8 mouse cellular contexts compared by ENCODE assay signal in the genomic region with DNA sequence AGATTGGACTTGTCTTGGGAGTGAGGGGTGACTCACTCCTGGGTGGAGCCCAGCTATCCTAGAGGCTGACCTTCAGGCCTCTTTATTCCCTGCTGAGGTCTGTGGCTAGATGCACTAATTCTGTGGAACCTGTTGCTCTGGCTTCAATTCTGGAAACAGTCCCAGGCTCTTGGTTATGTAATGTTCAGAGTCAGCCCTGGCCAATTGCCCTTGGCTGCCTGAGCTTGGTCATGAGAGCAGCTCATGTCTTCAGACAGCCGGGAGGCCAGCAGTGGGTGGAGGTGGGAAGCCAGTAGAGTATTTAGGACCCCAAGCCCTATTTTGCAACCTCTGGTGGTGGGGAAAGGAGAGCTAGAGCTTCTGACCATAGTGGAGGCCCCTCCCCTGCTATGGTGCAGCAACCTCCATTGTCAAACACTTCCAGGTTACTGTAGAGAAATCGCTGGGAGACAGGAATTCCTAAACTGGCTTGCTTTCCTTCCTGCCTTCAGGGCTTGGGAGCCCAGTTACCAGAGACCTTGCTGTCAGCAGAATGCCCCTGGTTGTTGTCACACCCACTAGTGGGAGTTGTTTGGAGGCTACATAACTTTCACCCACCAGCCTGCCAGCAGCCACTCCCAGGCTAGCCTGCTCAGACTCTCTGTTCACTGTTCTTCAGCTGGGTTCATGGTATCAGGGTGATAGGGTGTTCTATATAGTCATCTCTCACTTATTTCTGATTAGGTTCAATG. TPM values are rescaled to one million over a fixed set of nuclear protein-coding genes. Genes with fewer than 3 reads are reported as not detected.
DNase-seq lines count a peak whose midpoint lies in the region; ATAC-seq and TF ChIP-seq lines count a peak whose summit lies in the region.

No protein-coding gene starts in this region.

- H3K36me3 ChIP-seq in intestine, embryonic 15.5 days = peaks cover 7% of the 10 kb centered on the region; the same call in 1 of the 2 replicates

- TF ChIP-seq POLR2A in bone marrow, adult 2 months (IDR thresholded peaks at IDR 0.05; ENCODE audit: borderline replicate concordance, control insufficient read depth, low read depth, low read length) = no peak

- no peak for TF ChIP-seq CTCF in bone marrow, adult 2 months (IDR thresholded peaks at IDR 0.05; ENCODE audit: control insufficient read depth, insufficient read depth, low read length)

- peak; percentile 62 for ATAC-seq in intestine, embryonic 15.5 days
- peak; percentile 46 for ATAC-seq in megakaryocyte-erythroid progenitor cell, adult 5-6 weeks (replicated peaks; ENCODE audit: low FRiP score, low TSS enrichment, poor library complexity, severe bottlenecking)

- no peaks in the 10 kb centered on the region for H3K9me3 ChIP-seq in intestine, embryonic 15.5 days

- H3K4me2 ChIP-seq in intestine, embryonic 15.5 days (replicated peaks) = no peak overlapping the region

- 54% methylated on average over 2 of the region's 2 CpGs for WGBS in bone marrow, adult 2 months
- WGBS in intestine, embryonic 15.5 days = 50% methylated on average over 2 of the region's 2 CpGs

- no peaks in the 10 kb centered on the region for H3K27me3 ChIP-seq in intestine, embryonic 15.5 days (replicated peaks)

- H3K4me3 ChIP-seq in bone marrow, adult 2 months (replicated peaks; ENCODE audit: control insufficient read depth, low read depth, low read length) = no peak overlapping the region
- H3K4me3 ChIP-seq in intestine, embryonic 15.5 days (replicated peaks) = no peak overlapping the region

- H3K4me1 ChIP-seq in bone marrow, adult 2 months (ENCODE audit: control insufficient read depth, insufficient read depth, low read length) = no peaks in the 10 kb centered on the region
- H3K4me1 ChIP-seq in intestine, embryonic 15.5 days (replicated peaks) = peaks cover 48% of the 10 kb centered on the region

- DNase-seq in Muller cell, postnatal 12 days (ENCODE audit: inconsistent ontology term) = peak; percentile 96
- DNase-seq in gastrocnemius, adult 18-20 months (ENCODE audit: low spot score) = peak; percentile 97
- peak; percentile 53 to 83 for DNase-seq in left cerebral cortex, adult 8-10 months (ENCODE audit: low spot score in 2 of 2)
- DNase-seq in urinary bladder, postnatal 4 days (ENCODE audit: low spot score in 2 of 2) = peak; percentile 83 to 87
- no peak for DNase-seq in thymus, postnatal 14 days

- no peak overlapping the region for H3K9ac ChIP-seq in intestine, embryonic 15.5 days

- 0 out of 2 replicates have a peak overlapping the region, but pooled peaks have one; percentile 22 for H3K27ac ChIP-seq in bone marrow, adult 2 months (ENCODE audit: control insufficient read depth, insufficient read depth, low read depth, low read length, poor library complexity)
- H3K27ac ChIP-seq in intestine, embryonic 15.5 days = peak overlapping the region; percentile 52

RNA-seq across cellular contexts. Expression of a gene that starts 39.6 kb away (rescaled TPM):
- polyA plus RNA-seq in bone marrow, adult 2 months (2011; ENCODE audit: insufficient read depth, insufficient read length, low replicate concordance, missing spikeins) = 15.8 and 32.5 TPM in 2 replicates
- 10 to 100 TPM; 59.2 to 63.2 TPM for total RNA-seq in gastrocnemius, adult 18-20 months (2021)
- 44.6 and 46.9 TPM in 2 replicates for polyA plus RNA-seq in intestine, embryonic 15.5 days (2015; fragmentation: Nextera tagmentation; extraction: Ambion mirVana)
- 10 to 100 TPM; 67.3 to 73.9 (median 69.9) TPM for total RNA-seq in left cerebral cortex, adult 8-10 months (2022)
- 1.6 TPM in 1 of 2 replicates, not detected in the other for total RNA-seq in megakaryocyte-erythroid progenitor cell, adult 5-6 weeks (2014; fragmentation: Nextera tagmentation)
- total RNA-seq in megakaryocyte-erythroid progenitor cell, adult 5-6 weeks (2017) = 2.4 and 2.7 TPM in 2 replicates

Comparison
In these comparisons a context has a peak if more than half of its experiments do, and no peak if none do; other contexts are left out.
1. RNA of a gene that starts 39.6 kb away (total RNA-seq): 67.3 to 73.9 TPM in left cerebral cortex, adult 8-10 months and 59.2 to 63.2 TPM in gastrocnemius, adult 18-20 months; 1.6 to 2.7 TPM in megakaryocyte-erythroid progenitor cell, adult 5-6 weeks; every median in the first group is over 10 times any median in the second.